Mouse (Mus musculus): ENCODE data around the gene Stk4.

- TF ChIP-seq POLR2A (IDR thresholded peaks at IDR 0.05; ENCODE audit: extremely low read depth, insufficient read depth, low read length) (no peak), CTCF (IDR thresholded peaks at IDR 0.05; ENCODE audit: extremely low read depth, insufficient read depth, low read length) (no peak)
Observed at GRCm38 (mm10) chr2:164127297-164127696, 57.2 kb downstream of the Stk4 start.

Measured in cortical plate, adult 2 months (tissue).